Mouse (Mus musculus) hematopoietic stem cell, adult 5-6 weeks (primary cell): ENCODE measurements at regions not wholly inside any gene's neighbourhood (a gene's known extent, or its start where the extent isn't known, plus 50 kb on each side); places are given as distances from the start of the nearest gene placed in this dataset.

Experiments
- ATAC-seq, 2 experiments: fragments of 125-278 bp in 1 of 2; replicated peaks in 1 of 2; 2 replicates each; pipeline ENCODE4 v1.8.0; 2016 to 2017; ENCODE audit warnings: inconsistent platforms in 2 of 2, mild to moderate bottlenecking in 2 of 2, moderate number of reproducible peaks in 2 of 2, low read depth in 1 of 2, moderate TSS enrichment in 1 of 2; ENCODE audit not compliant: low FRiP score in 2 of 2, poor library complexity in 2 of 2, severe bottlenecking in 2 of 2, insufficient read depth in 1 of 2, low TSS enrichment in 1 of 2

DNA sequence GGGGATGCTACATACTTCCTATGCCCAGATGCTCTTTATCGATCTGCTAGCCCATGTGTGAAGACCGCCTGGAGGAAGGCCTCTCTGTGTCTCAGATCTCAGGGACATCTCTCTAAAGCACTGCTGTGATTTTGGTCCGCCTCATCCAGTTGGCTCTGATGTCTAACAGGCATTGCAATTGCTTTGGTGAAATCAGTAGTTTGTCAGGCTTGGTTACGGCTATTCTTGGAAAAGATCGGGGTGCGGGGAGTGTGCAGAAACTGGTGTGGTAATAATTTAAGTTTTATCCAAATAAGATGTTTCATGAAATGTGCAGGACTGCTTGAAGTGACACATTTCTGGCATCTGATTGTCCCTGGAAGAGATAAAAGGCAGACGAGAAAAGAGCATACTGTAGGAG is 117.9 kb downstream of the Gm12728 start:
- no peak for ATAC-seq

- ATAC-seq = no peak
These were observed 118.6 kb downstream of the Gm12728 start for GRCm38 (mm10) chr4:105908281-105908680.

- peak; percentile 65 to 68 for ATAC-seq
These were observed 119.6 kb downstream of the Gm12728 start for GRCm38 (mm10) chr4:105909272-105909671.

DNA sequence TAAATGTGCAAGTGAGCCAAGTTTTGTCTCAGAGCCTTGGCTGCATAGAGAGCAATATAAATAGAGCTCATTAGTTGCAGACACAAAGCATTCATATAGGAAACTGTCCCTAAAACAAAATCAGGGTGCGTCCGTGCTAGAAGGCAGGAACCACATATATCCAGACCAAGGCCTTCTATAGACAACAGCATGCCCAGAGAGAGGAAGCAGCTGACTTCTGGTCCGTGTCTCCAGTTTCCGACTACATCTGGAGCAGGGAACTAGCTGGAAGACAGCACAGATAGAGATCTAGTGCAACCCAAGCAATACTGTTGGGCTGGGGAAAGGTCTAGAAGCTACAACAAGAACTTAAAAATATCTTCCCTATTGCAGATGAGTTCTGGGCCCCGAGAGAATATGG is 121.0 kb downstream of the Gm12728 start:
- no peak for ATAC-seq

GRCm38 (mm10) chr4:105911678-105912077 is 122.0 kb downstream of the Gm12728 start:
- no peak for ATAC-seq

- ATAC-seq = no peak
These were observed 122.6 kb downstream of the Gm12728 start for GRCm38 (mm10) chr4:105912296-105912695.

DNA sequence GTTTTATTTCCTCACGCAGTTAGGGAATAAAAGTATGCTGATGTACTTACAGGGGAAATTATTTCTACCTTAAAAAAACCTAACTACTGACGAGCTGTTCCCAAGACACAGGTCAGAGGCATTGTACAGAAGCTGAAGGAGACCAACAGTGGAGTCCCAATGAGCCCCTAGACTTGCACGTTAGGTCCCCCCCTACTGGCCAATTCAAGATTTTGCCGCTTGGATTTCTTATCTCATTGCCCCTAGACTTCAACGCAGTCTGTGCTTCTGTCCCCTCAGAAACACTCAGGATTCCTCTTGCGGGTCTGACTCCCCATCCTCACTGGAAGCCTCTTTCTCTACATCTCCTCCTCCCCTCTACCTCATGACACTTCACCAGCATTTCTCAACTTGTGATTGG is 125.3 kb downstream of the Gm12728 start:
- ATAC-seq = peak; percentile 64 to 83; a peak in 3 of 4 replicates

- ATAC-seq = no peak
These were observed 126.6 kb downstream of the Gm12728 start for GRCm38 (mm10) chr4:105916229-105916628.

- ATAC-seq = no peak
These were observed 135.2 kb downstream of the Gm12728 start for GRCm38 (mm10) chr4:105924781-105925382.

DNA sequence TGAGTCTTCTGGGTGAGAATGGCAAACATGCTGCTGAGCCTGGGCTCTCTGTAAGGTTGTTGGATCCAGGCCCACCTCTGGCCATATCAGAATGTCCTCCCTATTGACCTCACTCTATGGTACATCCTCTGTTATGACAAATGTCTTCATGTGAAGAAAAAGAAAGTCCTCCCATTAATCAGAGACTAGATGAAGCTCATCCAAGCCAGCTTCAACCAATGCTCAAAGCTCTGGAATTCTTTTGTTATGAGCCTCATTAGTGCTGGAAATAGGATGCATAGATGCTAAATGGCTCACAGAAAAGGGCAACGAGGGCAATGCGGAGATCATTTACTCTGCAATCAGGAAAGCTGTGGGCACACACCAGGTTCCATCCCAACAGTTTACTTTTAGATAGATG is 135.8 kb downstream of the Gm12728 start:
- no peak for ATAC-seq

DNA sequence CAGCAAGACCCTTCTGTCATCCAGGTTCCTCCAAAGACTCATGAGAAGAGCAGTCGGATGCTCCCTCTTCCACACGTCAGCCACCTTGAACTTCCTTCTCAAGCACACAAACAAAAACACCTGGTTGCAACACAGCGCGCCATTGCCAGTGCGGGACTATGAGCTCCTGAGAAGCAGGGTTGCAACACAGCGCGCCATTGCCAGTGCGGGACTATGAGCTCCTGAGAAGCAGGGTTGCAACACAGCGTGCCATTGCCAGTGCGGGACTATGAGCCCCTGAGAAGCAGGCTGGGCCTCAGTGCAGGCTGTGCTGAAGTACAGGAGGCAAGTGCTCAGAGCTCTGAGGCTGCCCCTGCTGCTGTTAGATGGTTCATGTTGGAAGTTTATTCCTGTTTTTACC is 140.0 kb downstream of the Gm12728 start:
- peak in 1 of 2 experiments; percentile 29; a peak in 1 of 4 replicates for ATAC-seq

GRCm38 (mm10) chr4:105934971-105935370 is 145.3 kb downstream of the Gm12728 start:
- ATAC-seq = no peak

GRCm38 (mm10) chr4:105936755-105937514 is 147.3 kb downstream of the Gm12728 start:
- peak; percentile 91 to 95 for ATAC-seq

DNA sequence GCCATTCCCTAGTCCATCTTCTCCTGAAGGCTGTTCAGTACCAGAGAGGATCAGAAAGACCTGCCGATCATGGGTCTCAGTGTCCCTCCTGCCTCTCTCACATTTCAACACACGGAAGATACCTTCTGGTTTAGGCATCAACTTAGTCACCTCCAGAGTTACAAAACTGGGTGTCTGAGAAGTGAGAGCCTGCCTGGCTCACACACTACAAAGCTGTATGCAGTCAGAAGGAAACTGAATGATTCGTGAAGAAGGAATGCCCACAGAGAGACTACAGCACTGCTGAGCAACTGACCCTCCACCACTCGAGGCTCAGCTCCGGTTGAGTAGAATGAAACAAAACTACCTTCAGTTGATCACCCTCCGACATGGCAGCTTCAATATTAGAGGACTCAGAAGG is 147.9 kb downstream of the Gm12728 start:
- ATAC-seq = no peak

DNA sequence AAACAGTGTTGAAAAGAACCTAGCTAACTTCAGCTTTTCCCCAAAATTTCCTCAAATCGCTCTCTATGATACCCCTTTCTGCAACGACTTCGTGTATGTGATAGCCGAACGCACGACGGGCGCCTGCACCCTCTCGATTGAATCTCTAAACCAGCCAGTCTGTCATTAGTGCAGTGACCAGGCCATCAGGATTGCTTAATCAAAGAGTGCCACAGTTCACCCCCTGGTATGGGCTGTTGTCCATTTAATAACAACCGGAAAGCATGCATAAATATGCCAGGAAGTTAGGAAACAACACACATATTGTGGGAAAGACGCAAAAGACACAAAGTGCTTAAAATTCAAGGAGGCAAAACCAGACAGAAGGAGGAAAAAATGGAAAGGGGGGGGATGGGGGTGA is 149.2 kb downstream of the Gm12728 start:
- ATAC-seq = no peak

- ATAC-seq = no peak
These were observed 150.0 kb downstream of the Gm12728 start for GRCm38 (mm10) chr4:105939636-105940199.

- ATAC-seq = no peak
These were observed 151.2 kb downstream of the Gm12728 start for GRCm38 (mm10) chr4:105940891-105941290.

DNA sequence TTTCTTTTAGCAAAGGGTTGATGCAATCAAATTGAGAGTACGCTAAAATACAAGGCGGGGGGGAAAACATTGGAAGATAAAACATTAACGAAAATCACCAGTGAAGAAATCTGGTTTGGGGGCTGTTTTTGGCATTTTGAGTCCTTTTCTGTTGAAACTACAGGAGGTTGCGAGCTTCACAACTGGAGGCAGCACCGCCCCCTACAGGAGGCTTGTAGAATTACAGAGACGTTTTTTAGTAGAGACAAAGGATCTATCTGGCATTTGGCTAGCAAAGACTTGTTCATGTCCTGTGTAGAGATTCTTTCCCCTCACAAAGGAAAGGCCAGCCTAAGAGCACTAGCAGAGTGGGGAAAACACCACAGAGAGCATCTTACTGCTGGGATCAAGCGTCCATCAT is 152.1 kb downstream of the Gm12728 start:
- ATAC-seq = no peak

- ATAC-seq = no peak
These were observed 155.3 kb downstream of the Gm12728 start for GRCm38 (mm10) chr4:105944962-105945361.
